ENCODE assay signal across 15 mouse cellular contexts in genomic region chr10:26280009-26280408, GRCm38 (mm10). TPM values are rescaled to one million over a fixed set of nuclear protein-coding genes. Genes with fewer than 3 reads are reported as not detected.
DNase-seq lines count a peak whose midpoint lies in the region; ATAC-seq lines count a peak whose summit lies in the region.
"Had no signal": no experiment of that assay in that cellular context is flagged by ENCODE, and none has a peak within 500 bp of the region (broad histone marks: within the 10 kb centered on the region; RNA-seq: fewer than 3 reads in every experiment).

No protein-coding gene starts in this region.

- H3K9me3 ChIP-seq in kidney, embryonic 16.5 days (ENCODE audit: low read length), result no peaks in the 10 kb centered on the region
- no peaks in the 10 kb centered on the region for H3K9me3 ChIP-seq in intestine, embryonic 16.5 days (ENCODE audit: control insufficient read depth, low read length)
- H3K9me3 ChIP-seq in neural tube, embryonic 15.5 days (replicated peaks), result no peaks in the 10 kb centered on the region
- H3K9me3 ChIP-seq: hindbrain, embryonic 13.5 days; liver, embryonic 15.5 days had no signal

- peak; percentile 15 to 20 for DNase-seq in cerebellum, postnatal 14 days
- DNase-seq in cerebellum, adult 9-10 months, result no peak
- DNase-seq in kidney, adult 9 months, result no peak
- DNase-seq in ZHBTc4 (ENCODE audit: low read depth, low spot score), result peak; percentile 9
- no peak for DNase-seq in thymus, adult 18-20 months
- DNase-seq: B cell, adult 2 months; heart, adult 18-20 months; kidney, postnatal 10 days had no signal

- WGBS in kidney, embryonic 16.5 days, result 71% methylated on average over 8 of the region's 8 CpGs
- 66% methylated on average over 8 of the region's 8 CpGs for WGBS in intestine, embryonic 16.5 days
- 63% methylated on average over 8 of the region's 8 CpGs for WGBS in neural tube, embryonic 15.5 days

- no peak overlapping the region for H3K4me2 ChIP-seq in kidney, embryonic 16.5 days (replicated peaks; ENCODE audit: low read depth, low read length)
- H3K4me2 ChIP-seq in intestine, embryonic 16.5 days (ENCODE audit: low read depth, low read length), result no peak overlapping the region
- H3K4me2 ChIP-seq in neural tube, embryonic 15.5 days, result no peak overlapping the region
- H3K4me2 ChIP-seq: hindbrain, embryonic 13.5 days; liver, embryonic 15.5 days had no signal

- H3K27ac ChIP-seq in kidney, embryonic 16.5 days (ENCODE audit: low read length), result no peak overlapping the region
- no peak overlapping the region for H3K27ac ChIP-seq in intestine, embryonic 16.5 days (ENCODE audit: low read length)
- no peak overlapping the region for H3K27ac ChIP-seq in neural tube, embryonic 15.5 days (replicated peaks)
- H3K27ac ChIP-seq: hindbrain, embryonic 13.5 days; liver, embryonic 15.5 days had no signal

- no peaks in the 10 kb centered on the region for H3K4me1 ChIP-seq in kidney, embryonic 16.5 days (ENCODE audit: insufficient read depth, low read length)
- no peaks in the 10 kb centered on the region for H3K4me1 ChIP-seq in intestine, embryonic 16.5 days (ENCODE audit: control insufficient read depth, insufficient read depth, low read length)
- no peaks in the 10 kb centered on the region for H3K4me1 ChIP-seq in neural tube, embryonic 15.5 days
- H3K4me1 ChIP-seq: hindbrain, embryonic 13.5 days; liver, embryonic 15.5 days had no signal

- no peak overlapping the region for H3K4me3 ChIP-seq in kidney, embryonic 16.5 days (ENCODE audit: low read length)
- no peak overlapping the region for H3K4me3 ChIP-seq in intestine, embryonic 16.5 days (ENCODE audit: low read length)
- H3K4me3 ChIP-seq in neural tube, embryonic 15.5 days (replicated peaks), result no peak overlapping the region
- H3K4me3 ChIP-seq: hindbrain, embryonic 13.5 days; liver, embryonic 15.5 days had no signal

- no peak overlapping the region for H3K9ac ChIP-seq in kidney, embryonic 16.5 days (replicated peaks; ENCODE audit: low read length)
- no peak overlapping the region for H3K9ac ChIP-seq in intestine, embryonic 16.5 days (ENCODE audit: low read depth, low read length)
- H3K9ac ChIP-seq in neural tube, embryonic 15.5 days (replicated peaks), result no peak overlapping the region
- H3K9ac ChIP-seq: hindbrain, embryonic 13.5 days; liver, embryonic 15.5 days had no signal

- H3K36me3 ChIP-seq in kidney, embryonic 16.5 days (ENCODE audit: insufficient read depth, low read length), result peaks cover 37% of the 10 kb centered on the region
- peaks cover 7% of the 10 kb centered on the region; the same call in 1 of the 2 replicates for H3K36me3 ChIP-seq in intestine, embryonic 16.5 days (ENCODE audit: control insufficient read depth, insufficient read depth, low read length)
- H3K36me3 ChIP-seq in neural tube, embryonic 15.5 days, result peaks cover 14% of the 10 kb centered on the region; the same call in 1 of the 2 replicates
- H3K36me3 ChIP-seq: G1E; liver, embryonic 15.5 days had no signal

- H3K27me3 ChIP-seq in kidney, embryonic 16.5 days (ENCODE audit: insufficient read depth, low read length), result no peaks in the 10 kb centered on the region
- H3K27me3 ChIP-seq in intestine, embryonic 16.5 days (replicated peaks; ENCODE audit: control insufficient read depth, insufficient read depth, low read length), result no peaks in the 10 kb centered on the region
- no peaks in the 10 kb centered on the region for H3K27me3 ChIP-seq in neural tube, embryonic 15.5 days (replicated peaks)
- H3K27me3 ChIP-seq: hindbrain, embryonic 13.5 days; liver, embryonic 15.5 days had no signal

- ATAC-seq in kidney, embryonic 16.5 days (ENCODE audit: low FRiP score, low TSS enrichment), result peak; percentile 81; the same call in 1 of the 2 replicates
- ATAC-seq in intestine, embryonic 16.5 days, result 0 out of 2 replicates have a peak, but pooled peaks have one; percentile 33
- no peak for ATAC-seq in neural tube, embryonic 15.5 days (ENCODE audit: low FRiP score)

RNA-seq across cellular contexts. Expression of gene Samd3, which starts 50.5 kb away (rescaled TPM):
- not detected in 2 replicates for polyA plus RNA-seq in kidney, embryonic 16.5 days (2015; fragmentation: Nextera tagmentation; extraction: Ambion mirVana)
- not detected in 2 replicates for polyA plus RNA-seq in intestine, embryonic 16.5 days (2015; fragmentation: Nextera tagmentation; extraction: Ambion mirVana)
- polyA plus RNA-seq in neural tube, embryonic 15.5 days (2015; fragmentation: Nextera tagmentation; extraction: Ambion mirVana), result 0.45 TPM in 1 of 2 replicates, not detected in the other
- polyA plus RNA-seq: G1E; heart, postnatal 0 days; liver, embryonic 15.5 days had no signal

Comparison
In these comparisons a context has a peak if more than half of its experiments do, and no peak if none do; other contexts are left out.
1. DNase-seq: peak in cerebellum, postnatal 14 days (2 of 2) and ZHBTc4 (single experiment); none in cerebellum, adult 9-10 months (single experiment), kidney, adult 9 months (single experiment) and thymus, adult 18-20 months (0 of 2).